ENCODE assay signal across 9 mouse cellular contexts in genomic region chr7:132242617-132243141, GRCm38 (mm10).
DNase-seq lines count a peak whose midpoint lies in the region; ATAC-seq and TF ChIP-seq lines count a peak whose summit lies in the region.
"Had no signal": no experiment of that assay in that cellular context is flagged by ENCODE, and none has a peak within 500 bp of the region (broad histone marks: within the 10 kb centered on the region; RNA-seq: fewer than 3 reads in every experiment).

No protein-coding gene starts in this region.

- no peaks in the 10 kb centered on the region for H3K27me3 ChIP-seq in heart, adult 2 months (ENCODE audit: control insufficient read depth, insufficient read depth, low read length)
- no peaks in the 10 kb centered on the region for H3K27me3 ChIP-seq in heart, embryonic 15.5 days
- H3K27me3 ChIP-seq in lung, embryonic 15.5 days = no peaks in the 10 kb centered on the region
- H3K27me3 ChIP-seq: limb, embryonic 12.5 days had no signal

- no peak overlapping the region for H3K4me3 ChIP-seq in heart, adult 2 months
- H3K4me3 ChIP-seq in heart, embryonic 15.5 days = no peak overlapping the region
- H3K4me3 ChIP-seq in lung, embryonic 15.5 days = no peak overlapping the region
- H3K4me3 ChIP-seq: limb, embryonic 12.5 days had no signal

- no peaks in the 10 kb centered on the region for H3K9me3 ChIP-seq in heart, embryonic 15.5 days (replicated peaks)
- no peaks in the 10 kb centered on the region for H3K9me3 ChIP-seq in lung, embryonic 15.5 days
- H3K9me3 ChIP-seq: limb, embryonic 12.5 days had no signal

- H3K36me3 ChIP-seq in heart, adult 2 months (ENCODE audit: control insufficient read depth, insufficient read depth, low read length) = peaks cover 7% of the 10 kb centered on the region
- H3K36me3 ChIP-seq in heart, embryonic 15.5 days = no peaks in the 10 kb centered on the region
- peaks cover 16% of the 10 kb centered on the region; the same call in 1 of the 2 replicates for H3K36me3 ChIP-seq in lung, embryonic 15.5 days

- intact Hi-C loops in heart, adult 2 months (cut with DNase I) = no loop called here
- intact Hi-C loops in heart, postnatal 36 days (cut with DNase I) = no loop called here

- H3K4me2 ChIP-seq in heart, embryonic 15.5 days = no peak overlapping the region
- H3K4me2 ChIP-seq in lung, embryonic 15.5 days = no peak overlapping the region
- H3K4me2 ChIP-seq: limb, embryonic 12.5 days had no signal

- no peak for TF ChIP-seq EP300 in heart, adult 2 months (IDR thresholded peaks at IDR 0.05; ENCODE audit: insufficient read depth, low read depth, low read length)

- H3K4me1 ChIP-seq in heart, adult 2 months (ENCODE audit: control insufficient read depth, insufficient read depth, low read length) = peaks cover 17% of the 10 kb centered on the region
- H3K4me1 ChIP-seq in heart, embryonic 15.5 days (replicated peaks) = 0 out of 2 replicates have a peak, but pooled peaks cover 2% of the 10 kb centered on the region
- peaks cover 39% of the 10 kb centered on the region for H3K4me1 ChIP-seq in lung, embryonic 15.5 days

- WGBS in heart, adult 2 months = 30% methylated on average over 4 of the region's 4 CpGs
- 41% methylated on average over 4 of the region's 4 CpGs for WGBS in heart, embryonic 15.5 days
- WGBS in lung, embryonic 15.5 days = 35% methylated on average over 4 of the region's 4 CpGs

- H3K27ac ChIP-seq in heart, adult 2 months = peak overlapping the region; percentile 61; the same call in 1 of the 2 replicates
- H3K27ac ChIP-seq in heart, embryonic 15.5 days = no peak overlapping the region
- H3K27ac ChIP-seq in lung, embryonic 15.5 days = peak overlapping the region; percentile 45
- H3K27ac ChIP-seq: limb, embryonic 12.5 days had no signal

- TF ChIP-seq CTCF in heart, adult 2 months (IDR thresholded peaks at IDR 0.05) = no peak

- H3K79me2 ChIP-seq in heart, adult 2 months (replicated peaks; ENCODE audit: control insufficient read depth, insufficient read depth, low read length) = no peaks in the 10 kb centered on the region

- DNase-seq in heart, adult 2 months = peak in 1 of 2 experiments; percentile 62
- DNase-seq in heart, postnatal 36 days = no peak
- DNase-seq in ES-CJ7 (ENCODE audit: low read depth, low spot score) = peak; percentile 39
- DNase-seq in cerebellum, adult 18-20 months = no peak
- DNase-seq in layer of hippocampus, postnatal 10 days (ENCODE audit: low spot score in 2 of 2) = no peak
- DNase-seq in cerebellum, postnatal 10 days = no peak

- no peak for TF ChIP-seq POLR2A in heart, adult 2 months (IDR thresholded peaks at IDR 0.05; ENCODE audit: insufficient read depth, low read depth, low read length)

- ATAC-seq in heart, embryonic 15.5 days (replicated peaks; ENCODE audit: insufficient number of reproducible peaks, insufficient read depth, low FRiP score, low read depth) = peak; percentile 32; the same call in 1 of the 2 replicates
- ATAC-seq in lung, embryonic 15.5 days (ENCODE audit: borderline replicate concordance, extremely low read depth, low FRiP score, low TSS enrichment) = peak; percentile 53

- no peak overlapping the region for H3K9ac ChIP-seq in heart, adult 2 months (ENCODE audit: low read depth, low read length)
- H3K9ac ChIP-seq in heart, embryonic 15.5 days = no peak overlapping the region
- no peak overlapping the region for H3K9ac ChIP-seq in lung, embryonic 15.5 days
- H3K9ac ChIP-seq: limb, embryonic 12.5 days had no signal
